Mouse (Mus musculus) layer of hippocampus, adult 11-12 months (tissue): ENCODE measurements around the gene Trpc7.

Experiments used
- DNase-seq: peaks from one replicate; pipeline ENCODE4 v3.0.0; 2022; ENCODE audit warnings: low spot score

Trpc7 gene

GRCm38 (mm10) chr13:56790683-56791082, 105.1 kb downstream of the Trpc7 start:
- no peak for DNase-seq

- peak; percentile 52 for DNase-seq
These were observed 113.2 kb downstream of the Trpc7 start for GRCm38 (mm10) chr13:56782621-56783020.

DNA sequence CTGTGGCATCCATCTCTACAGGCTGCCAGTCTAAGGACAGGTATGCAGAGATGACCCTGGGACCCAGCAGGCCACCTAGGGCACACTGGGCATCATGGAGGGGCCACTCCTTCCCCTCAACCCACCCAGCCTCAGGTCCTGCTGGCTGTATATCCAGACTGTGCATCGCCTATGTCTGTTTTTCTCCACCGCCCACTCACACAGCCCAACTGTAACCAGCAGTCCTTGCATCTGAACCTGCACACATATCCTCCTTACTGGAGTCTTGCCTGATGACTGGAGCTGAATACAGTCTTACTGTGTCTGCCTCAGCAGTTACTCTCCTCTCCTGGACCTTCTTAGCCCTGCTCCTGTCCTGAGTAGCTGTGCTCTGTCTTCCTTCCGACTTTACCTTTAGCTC, 114.1 kb downstream of the Trpc7 start:
- DNase-seq, result no peak

DNA sequence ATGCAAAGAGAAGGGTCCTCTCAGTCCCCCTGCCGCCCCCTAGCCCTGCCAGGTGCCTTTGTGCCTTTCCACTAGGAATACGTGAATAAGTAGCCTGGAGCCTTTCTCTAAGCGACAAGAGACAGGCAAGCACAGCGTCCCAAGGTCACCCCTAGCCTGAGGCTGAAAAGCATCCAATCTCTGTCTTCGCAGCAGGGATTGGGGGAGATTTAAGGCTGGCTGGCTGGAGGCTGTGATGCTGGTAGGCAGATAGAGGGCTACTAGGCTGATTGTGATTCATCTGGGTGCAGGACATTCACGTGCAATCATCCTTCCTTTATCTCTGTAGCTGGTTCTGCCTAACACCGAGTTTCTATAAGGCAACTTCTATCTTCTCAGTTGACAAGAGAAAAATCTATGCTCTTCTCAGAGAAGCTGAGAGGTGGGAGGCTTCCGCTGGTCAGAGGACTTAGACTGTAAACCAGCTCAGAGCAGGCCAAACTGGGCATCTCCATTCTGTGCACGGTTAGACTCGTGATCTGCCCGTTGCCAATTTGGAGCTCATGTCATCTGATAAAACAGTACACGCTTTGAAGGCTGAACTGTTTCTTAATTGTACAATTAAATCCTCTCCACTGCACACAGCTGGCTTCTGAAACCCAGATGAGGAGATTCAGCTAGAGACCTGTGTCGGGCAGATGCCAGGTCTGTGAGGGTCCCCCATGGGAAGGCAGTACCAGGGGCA, 114.9 kb downstream of the Trpc7 start:
- DNase-seq, result no peak

- no peak for DNase-seq
These were observed 121.5 kb downstream of the Trpc7 start for GRCm38 (mm10) chr13:56774304-56774703.

DNA sequence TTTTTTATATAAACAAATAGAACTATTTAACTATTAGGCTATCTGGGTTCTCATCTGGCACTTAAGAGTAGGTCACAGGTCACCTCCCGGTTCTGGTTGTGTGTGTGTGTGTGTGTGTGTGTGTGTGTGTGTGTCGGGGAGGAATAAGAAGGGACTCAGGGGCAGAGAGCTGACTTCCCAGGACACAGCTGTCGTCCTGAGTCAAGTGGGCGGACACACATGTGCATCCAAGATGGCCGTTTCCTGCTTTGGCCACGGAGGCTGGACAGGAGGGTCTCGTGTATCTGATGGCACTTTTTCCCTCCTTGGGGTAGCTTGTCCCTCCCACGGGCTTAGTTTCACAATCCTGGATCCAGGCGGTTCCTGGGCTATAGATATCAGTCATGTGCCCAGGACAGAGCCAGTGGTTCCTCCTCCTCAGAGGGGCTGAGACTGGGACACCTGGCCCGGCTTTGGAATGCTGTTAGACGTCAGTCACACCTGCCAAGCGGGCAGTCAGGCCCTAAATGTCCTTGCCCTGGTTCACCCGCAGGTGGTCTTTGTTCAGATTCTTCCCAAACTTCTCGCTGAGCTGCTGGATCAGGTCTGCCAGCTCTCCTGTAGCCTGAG, 122.4 kb downstream of the Trpc7 start:
- no peak for DNase-seq

DNA sequence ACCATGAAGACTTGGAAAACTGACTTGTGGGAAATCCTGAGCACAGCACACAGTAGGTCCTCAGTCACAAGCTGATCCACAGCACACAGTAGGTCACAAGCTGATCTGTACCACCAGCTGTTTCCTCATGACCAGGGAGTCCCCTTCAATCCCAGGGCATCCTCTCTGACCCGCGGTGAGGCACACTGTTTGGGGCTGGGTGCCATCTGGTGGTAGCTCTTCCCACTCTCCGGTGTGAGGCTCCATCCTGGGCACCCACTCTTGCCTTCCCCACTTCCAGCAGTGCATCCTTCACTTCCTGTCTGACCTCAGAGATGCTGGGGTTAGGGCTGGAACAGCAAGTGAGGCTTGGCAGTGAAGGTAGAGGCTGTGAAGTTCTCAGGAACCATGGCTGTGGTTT, 123.2 kb downstream of the Trpc7 start:
- DNase-seq, result no peak

DNA sequence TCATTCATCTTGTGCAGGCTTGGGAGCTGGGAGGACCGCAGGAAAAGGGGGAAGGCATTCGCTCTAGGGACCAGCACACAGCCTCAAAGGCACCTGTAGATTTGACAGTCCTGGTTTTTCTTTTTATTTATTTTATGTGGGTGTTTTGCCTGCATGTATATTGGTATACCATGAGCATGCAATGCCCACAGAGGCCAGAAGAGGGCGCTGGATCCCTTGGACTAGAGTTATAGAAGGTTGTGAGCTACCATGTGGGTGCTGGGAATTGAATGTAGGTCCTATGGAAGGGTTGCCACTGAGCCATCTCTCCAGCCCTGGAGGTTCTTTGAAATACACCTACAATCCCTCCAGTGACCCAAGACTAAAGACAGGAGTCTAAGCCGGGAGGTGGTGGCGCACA, 125.0 kb downstream of the Trpc7 start:
- DNase-seq, result no peak

DNA sequence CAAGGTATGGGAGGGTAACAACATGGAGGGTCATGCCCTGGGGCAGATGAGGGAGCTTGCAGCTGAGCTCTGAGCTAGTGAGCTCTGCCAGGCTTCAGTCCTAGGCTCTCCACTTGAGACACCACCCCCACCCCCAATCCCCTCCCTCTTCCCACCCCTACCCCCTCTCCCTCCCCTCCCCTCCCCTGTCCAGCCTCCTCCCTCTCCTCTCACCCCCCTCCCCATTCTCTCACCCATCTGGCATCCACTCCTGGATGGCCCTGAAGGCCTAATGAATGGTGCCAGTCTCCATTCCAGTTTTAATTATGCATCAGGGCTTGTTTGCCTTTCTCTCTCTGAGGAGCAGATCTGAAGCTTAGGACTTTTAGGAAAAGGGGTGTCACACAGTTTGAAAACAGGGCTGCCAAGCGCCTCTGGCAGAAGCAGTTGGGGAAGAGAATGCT, 125.6 kb downstream of the Trpc7 start:
- DNase-seq, result no peak

GRCm38 (mm10) chr13:56769431-56769830, 126.4 kb downstream of the Trpc7 start:
- DNase-seq, result no peak

DNA sequence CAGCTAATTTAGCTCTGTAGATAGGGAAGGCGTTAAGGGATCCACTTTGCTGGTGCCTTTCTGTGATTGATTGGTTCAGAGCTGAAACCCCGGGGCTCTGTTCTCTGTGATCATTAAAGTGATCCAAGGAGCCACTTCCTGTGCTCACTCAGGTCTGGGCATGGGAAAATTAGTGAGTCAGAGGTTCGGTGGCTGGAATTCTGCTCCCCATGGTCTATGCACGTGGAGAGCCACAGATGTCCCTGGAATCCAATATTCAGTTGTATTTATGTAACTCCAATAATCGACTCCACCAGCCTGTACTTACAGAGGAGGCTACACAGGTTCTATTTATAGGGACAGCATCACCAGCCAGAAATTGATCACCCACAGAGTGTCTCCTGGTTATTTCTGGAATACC, 129.6 kb downstream of the Trpc7 start:
- DNase-seq, result no peak

- no peak for DNase-seq
These were observed 130.3 kb downstream of the Trpc7 start for GRCm38 (mm10) chr13:56765284-56766032.

DNA sequence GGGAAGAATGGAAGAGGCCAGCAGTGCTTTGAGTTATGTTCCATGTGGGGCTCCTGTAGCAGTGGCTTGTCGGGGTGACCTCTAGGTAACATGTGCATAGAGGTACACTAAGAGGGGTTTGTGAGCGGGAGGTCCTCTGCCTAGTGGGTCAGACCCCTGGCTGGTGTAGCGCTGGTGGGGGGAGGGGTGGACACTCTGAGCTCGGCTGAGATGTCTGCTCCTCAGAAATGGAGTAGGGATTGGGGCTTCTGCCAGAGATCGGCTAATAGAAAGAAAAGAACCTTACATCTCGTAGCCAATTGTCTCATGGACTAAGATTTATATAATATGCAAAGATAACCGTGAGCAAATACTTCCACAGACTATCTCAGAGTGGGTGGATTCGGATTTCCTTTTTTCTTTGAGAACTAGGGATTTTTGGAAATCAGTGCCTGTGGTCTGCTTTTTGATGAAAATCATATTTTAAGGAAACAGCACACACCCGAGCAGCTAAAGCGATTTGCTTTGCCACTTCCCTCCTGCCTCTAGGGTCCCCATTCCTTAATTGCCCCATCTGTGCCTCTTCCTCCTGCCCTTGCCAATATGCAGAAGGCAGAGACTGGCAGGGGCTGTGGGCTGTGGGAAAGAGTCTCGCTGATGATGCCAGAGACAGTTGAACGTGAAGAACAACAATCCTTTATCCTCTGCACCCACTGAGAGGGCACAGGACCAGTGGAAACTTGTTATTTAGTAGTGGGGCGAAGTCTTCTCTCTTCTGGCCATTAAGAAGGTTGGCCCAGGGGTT, 133.2 kb downstream of the Trpc7 start:
- DNase-seq, result no peak

- DNase-seq, result peak; percentile 82
These were observed 137.3 kb downstream of the Trpc7 start for GRCm38 (mm10) chr13:56758492-56758891.

DNA sequence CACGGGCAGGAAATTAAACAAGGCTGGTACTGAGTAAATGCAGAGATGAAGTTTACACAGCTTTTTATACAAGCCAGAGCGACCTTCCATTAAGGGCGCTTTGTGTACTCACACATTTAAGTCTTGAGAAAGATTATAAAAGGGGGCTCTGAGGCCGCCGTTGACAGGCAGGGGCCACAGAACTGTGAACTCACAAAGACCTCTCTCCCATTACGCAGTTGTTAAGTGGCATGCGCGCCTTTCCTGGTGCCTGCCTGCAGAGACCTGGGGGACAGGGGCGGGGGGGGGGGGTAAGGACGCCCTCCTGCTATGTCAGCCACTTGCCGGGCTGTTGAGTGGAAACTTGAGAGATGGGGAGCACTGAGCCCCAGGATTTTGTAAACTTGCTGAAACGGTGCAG, 138.6 kb downstream of the Trpc7 start:
- DNase-seq, result no peak

GRCm38 (mm10) chr13:56755871-56756270, 139.9 kb downstream of the Trpc7 start:
- DNase-seq, result no peak

GRCm38 (mm10) chr13:56753192-56753951, 142.4 kb downstream of the Trpc7 start, which contains the start of gene Gm45623:
Gene Gm45623 (minus strand): TSS chr13:56753827.
- DNase-seq, result no peak

- DNase-seq, result no peak
These were observed 143.2 kb downstream of the Trpc7 start for GRCm38 (mm10) chr13:56752474-56753191.

DNA sequence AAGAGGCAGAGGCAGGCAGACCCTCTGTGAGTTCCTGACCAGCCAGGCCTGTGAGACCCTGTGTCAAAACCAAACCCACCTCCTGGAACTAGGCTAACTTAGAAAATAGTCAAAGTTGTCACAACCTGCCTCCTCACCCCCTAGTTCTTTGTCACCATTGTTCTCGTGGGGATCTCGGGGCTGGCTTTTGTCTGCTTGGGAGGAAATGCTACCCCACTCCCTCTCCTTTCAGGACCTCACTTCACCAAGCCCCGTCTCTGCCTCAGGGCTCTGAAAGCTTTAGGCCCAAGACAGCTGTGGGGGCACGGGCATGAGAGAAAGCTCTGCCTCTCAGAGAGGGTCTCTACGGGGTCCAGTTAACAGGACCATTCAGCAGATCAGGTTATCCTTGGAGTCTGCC, 144.0 kb downstream of the Trpc7 start:
- no peak for DNase-seq

DNA sequence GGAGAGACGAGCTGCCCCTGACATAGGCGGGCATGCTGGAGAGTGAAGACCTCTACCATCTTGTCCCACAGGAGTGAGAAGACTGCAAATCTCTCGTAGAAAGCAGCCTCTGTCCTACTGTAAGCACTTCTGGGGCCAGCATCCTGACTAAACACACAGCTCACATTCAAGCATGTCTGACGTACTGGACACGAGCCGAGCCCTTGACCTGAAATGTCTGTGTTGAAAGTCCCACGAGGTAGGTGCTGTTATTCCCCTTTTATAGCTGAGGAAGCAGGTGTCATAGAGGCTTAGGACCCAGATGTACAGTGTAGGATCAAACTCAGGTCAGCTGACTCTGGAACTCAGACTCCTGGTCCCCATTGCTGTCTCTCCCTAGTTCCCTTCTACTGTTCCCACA, 146.4 kb downstream of the Trpc7 start:
- no peak for DNase-seq

GRCm38 (mm10) chr13:56747554-56747953, 148.2 kb downstream of the Trpc7 start:
- DNase-seq, result no peak
